Mouse (Mus musculus) mouse trophoblast stem cell (cell line): ENCODE data around the gene Wdr20.

Experiments used
- in situ Hi-C, 2 experiments: fragments of 300-500 bp; cut with MseI, MboI; formaldehyde crosslinking; loops; 2 replicates in 1 of 2; 3 replicates in 1 of 2; pipeline ENCODE4 v1.15.1; 2025

Wdr20 gene

GRCm38 (mm10) chr12:110819367-110819766 is 81.6 kb downstream of the Wdr20 start:
- in situ Hi-C loops, result no loop called here

GRCm38 (mm10) chr12:110821787-110822186 is 84.0 kb downstream of the Wdr20 start:
- in situ Hi-C loops, result no loop called here

GRCm38 (mm10) chr12:110822366-110822765 is 84.6 kb downstream of the Wdr20 start:
- in situ Hi-C loops, result no loop called here

- in situ Hi-C loops, result loop anchor here in 1 of 2 experiments (25.0 kb wide), 1 partner anchor 392 kb away; the partner anchor contains the start of gene Ppp2r5c
These were observed 91.2 kb downstream of the Wdr20 start for GRCm38 (mm10) chr12:110828908-110829307.

- in situ Hi-C loops, result loop anchor here in 1 of 2 experiments (25.0 kb wide), 1 partner anchor 393 kb away; the partner anchor contains the start of gene Ppp2r5c
These were observed 92.7 kb downstream of the Wdr20 start for GRCm38 (mm10) chr12:110830293-110831024.

- in situ Hi-C loops, result loop anchor here in 1 of 2 experiments (25.0 kb wide), 1 partner anchor 398 kb away; the partner anchor contains the start of gene Ppp2r5c
These were observed 97.4 kb downstream of the Wdr20 start for GRCm38 (mm10) chr12:110835182-110835581.

GRCm38 (mm10) chr12:110836729-110837128 is 99.0 kb downstream of the Wdr20 start:
- in situ Hi-C loops, result loop anchor here in 1 of 2 experiments (25.0 kb wide), 1 partner anchor 399 kb away; the partner anchor contains the start of gene Ppp2r5c

GRCm38 (mm10) chr12:110837192-110837841 is 99.6 kb downstream of the Wdr20 start:
- in situ Hi-C loops, result loop anchor here in 1 of 2 experiments (25.0 kb wide), 1 partner anchor 400 kb away; the partner anchor contains the start of gene Ppp2r5c

- in situ Hi-C loops, result loop anchor here in 1 of 2 experiments (25.0 kb wide), 1 partner anchor 401 kb away; the partner anchor contains the start of gene Ppp2r5c
These were observed 100.1 kb downstream of the Wdr20 start for GRCm38 (mm10) chr12:110837850-110838249.

- in situ Hi-C loops, result loop anchor here in 1 of 2 experiments (10.0 to 25.0 kb wide), 3 partner anchors 106 to 403 kb away; partner anchors contain the start of genes Ppp2r5c and Wdr20
These were observed 102.8 kb downstream of the Wdr20 start, which contains the start of gene Mok for GRCm38 (mm10) chr12:110840348-110841198. Gene Mok (minus strand): TSS chr12:110840939.

- in situ Hi-C loops, result loop anchor here in 1 of 2 experiments (10.0 to 25.0 kb wide), 3 partner anchors 107 to 405 kb away; partner anchors contain the start of genes Ppp2r5c and Wdr20
These were observed 104.2 kb downstream of the Wdr20 start for GRCm38 (mm10) chr12:110841731-110842493.

GRCm38 (mm10) chr12:110843194-110844048 is 105.7 kb downstream of the Wdr20 start:
- in situ Hi-C loops, result loop anchor here in 1 of 2 experiments (10.0 to 25.0 kb wide), 3 partner anchors 109 to 406 kb away; partner anchors contain the start of genes Ppp2r5c and Wdr20

GRCm38 (mm10) chr12:110844227-110845130 is 106.7 kb downstream of the Wdr20 start:
- in situ Hi-C loops, result loop anchor here in 1 of 2 experiments (10.0 to 25.0 kb wide), 3 partner anchors 110 to 407 kb away; partner anchors contain the start of genes Ppp2r5c and Wdr20

- in situ Hi-C loops, result loop anchor here in 1 of 2 experiments (10.0 to 25.0 kb wide), 3 partner anchors 111 to 408 kb away; partner anchors contain the start of genes Ppp2r5c and Wdr20
These were observed 107.6 kb downstream of the Wdr20 start for GRCm38 (mm10) chr12:110845131-110845880.

- in situ Hi-C loops, result loop anchor here in 1 of 2 experiments (10.0 to 25.0 kb wide), 3 partner anchors 111 to 409 kb away; partner anchors contain the start of genes Ppp2r5c and Wdr20
These were observed 108.5 kb downstream of the Wdr20 start for GRCm38 (mm10) chr12:110846191-110846765.
